Mouse (Mus musculus) cerebellum, adult 9-10 months (tissue): ENCODE measurements at regions not wholly inside any gene's neighbourhood (a gene's known extent, or its start where the extent isn't known, plus 50 kb on each side); places are given as distances from the start of the nearest gene placed in this dataset.
A peak's percentile ranks its signal among the peaks of the same experiment; 100 is the strongest.
"Not testable (repeated sequence)": the region's sequence is repeated elsewhere in the genome, so short reads cannot be mapped to it uniquely, and the experiment has no call there.

Source experiments
- DNase-seq: peaks from one replicate; pipeline ENCODE4 v3.0.0; 2022

DNA sequence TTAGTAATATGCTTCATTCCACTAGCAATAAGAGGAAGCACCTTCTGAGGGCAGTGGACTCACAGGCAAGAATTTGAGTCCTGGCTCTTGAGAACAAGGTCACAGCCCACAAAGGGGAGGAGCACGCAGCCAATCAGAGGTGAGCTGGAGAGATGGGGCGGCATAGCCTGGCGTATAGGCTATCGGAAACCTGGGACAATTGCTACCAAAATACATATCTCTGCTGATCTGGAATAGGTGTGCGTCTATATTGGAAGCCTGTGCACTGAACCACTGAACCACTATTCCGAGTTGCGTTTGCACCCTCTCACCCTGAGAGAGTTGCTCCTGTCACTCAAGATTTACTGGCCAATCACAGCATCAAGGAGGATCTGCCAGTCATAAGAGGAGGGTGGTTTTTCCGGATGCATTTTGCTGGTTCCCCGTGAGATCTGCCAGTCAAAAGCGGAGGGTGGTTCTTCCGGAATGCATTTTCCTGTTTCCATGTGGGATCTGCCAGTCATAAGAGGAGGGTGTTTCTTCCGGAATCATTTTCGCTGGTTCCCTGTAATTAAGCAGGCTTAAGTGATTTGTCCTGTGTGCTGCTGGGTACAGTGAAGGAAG, 80.1 kb upstream of the Riok2 start:
- peak; percentile 96 for DNase-seq

GRCm38 (mm10) chr17:17295037-17295436, 79.1 kb upstream of the Riok2 start:
- not testable (repeated sequence) for DNase-seq

GRCm38 (mm10) chr17:17303496-17303895, 70.6 kb upstream of the Riok2 start:
- DNase-seq, result not testable (repeated sequence)
